In the genomic region with DNA sequence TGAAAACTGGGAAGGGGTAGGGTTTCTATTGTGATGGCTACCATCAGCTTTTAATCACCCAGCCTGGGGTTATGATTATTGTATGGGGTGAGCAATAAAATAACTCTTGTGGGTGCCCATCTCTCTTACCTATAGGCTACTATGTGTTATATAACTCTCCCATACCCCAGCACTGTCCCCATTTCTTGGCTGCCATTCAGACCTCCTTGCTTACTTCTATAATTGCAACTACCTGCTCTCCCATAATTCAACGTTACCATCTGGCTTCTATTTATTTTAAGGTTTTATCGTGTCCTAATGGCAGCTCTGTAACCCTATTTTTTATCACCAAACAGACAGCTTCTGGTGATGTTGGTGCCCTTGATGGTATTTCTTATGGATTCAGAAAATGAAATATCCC, we compare ENCODE assay signal across 12 mouse cellular contexts.
"Had no signal": no experiment of that assay in that cellular context is flagged by ENCODE, and none has a peak within 500 bp of the region (broad histone marks: within the 10 kb centered on the region; RNA-seq: fewer than 3 reads in every experiment).

No protein-coding gene starts in this region.

- DNase-seq: liver, postnatal 0 days; lung, adult 2 months; lung, postnatal 14 days; lung, postnatal 36 days; retina, postnatal 1 day; right cerebral cortex, adult 18-20 months; right cerebral cortex, postnatal 25 days; right cerebral cortex, postnatal 4 days; spleen, adult 18-20 months; thymus, adult 18-20 months; thymus, postnatal 14 days; thymus, postnatal 36 days had no signal
